Mouse (Mus musculus) liver, embryonic 15.5 days (tissue): ENCODE measurements around the gene Intu. TPM values are rescaled to one million over a fixed set of nuclear protein-coding genes. Genes with fewer than 3 reads are reported as not detected.

Experiments
- ATAC-seq: fragments of 200-750 bp; cut with Nextera tagmentation; 2 replicates; pipeline ENCODE4 v1.8.0; 2017; ENCODE audit warnings: moderate number of reproducible peaks, mild to moderate bottlenecking, moderate library complexity; ENCODE audit not compliant: insufficient read depth
- H3K27ac ChIP-seq: fragments of 300-500 bp; sonication (generic); replicated peaks from 2 replicates; pipeline ENCODE4 v1.5.1; 2015; ENCODE audit warnings: mild to moderate bottlenecking, inconsistent platforms
- H3K27me3 ChIP-seq: fragments of 300-500 bp; sonication (generic); 2 replicates; pipeline ENCODE4 v1.6.1; 2015; ENCODE audit warnings: mild to moderate bottlenecking, inconsistent platforms
- H3K36me3 ChIP-seq: fragments of 300-500 bp; sonication (generic); replicated peaks from 2 replicates; pipeline ENCODE4 v1.6.1; 2015; ENCODE audit warnings: moderate library complexity, mild to moderate bottlenecking, inconsistent platforms
- H3K4me1 ChIP-seq: fragments of 300-500 bp; sonication (generic); replicated peaks from 2 replicates; pipeline ENCODE4 v1.6.1; 2015; ENCODE audit warnings: inconsistent platforms
- H3K4me2 ChIP-seq: fragments of 300-500 bp; sonication (generic); 2 replicates; pipeline ENCODE4 v1.6.1; 2015; ENCODE audit warnings: moderate library complexity, mild to moderate bottlenecking, inconsistent platforms
- H3K4me3 ChIP-seq: fragments of 300-500 bp; sonication (generic); replicated peaks from 2 replicates; pipeline ENCODE4 v1.5.1; 2015; ENCODE audit warnings: mild to moderate bottlenecking, inconsistent platforms
- H3K9ac ChIP-seq: fragments of 300-500 bp; sonication (generic); 2 replicates; pipeline ENCODE4 v1.6.1; 2015; ENCODE audit warnings: moderate library complexity, mild to moderate bottlenecking, inconsistent platforms
- H3K9me3 ChIP-seq: fragments of 300-500 bp; sonication (generic); replicated peaks from 2 replicates; pipeline ENCODE4 v1.6.1; 2016; ENCODE audit warnings: inconsistent platforms
- WGBS: fragments of 180-500 bp; shearing (Covaris S2); methylation state at CpG from one replicate; pipeline ENCODE4 v1.1.7; 2015; ENCODE audit warnings: mixed read lengths; ENCODE audit not compliant: insufficient replicate concordance; 5-methylcytosine and 5-hydroxymethylcytosine counted together
- polyA plus RNA-seq: library from polyadenylated mRNA; unstranded; fragments of >200 nt; fragmentation: Nextera tagmentation; extraction: Ambion mirVana; gene quantifications from 2 replicates; pipeline ENCODE4 v1.2.1, GENCODE M21; 2015

Gene Intu
- polyA plus RNA-seq, 1 experiment from 2014 or later, result 0.69 TPM

DNA sequence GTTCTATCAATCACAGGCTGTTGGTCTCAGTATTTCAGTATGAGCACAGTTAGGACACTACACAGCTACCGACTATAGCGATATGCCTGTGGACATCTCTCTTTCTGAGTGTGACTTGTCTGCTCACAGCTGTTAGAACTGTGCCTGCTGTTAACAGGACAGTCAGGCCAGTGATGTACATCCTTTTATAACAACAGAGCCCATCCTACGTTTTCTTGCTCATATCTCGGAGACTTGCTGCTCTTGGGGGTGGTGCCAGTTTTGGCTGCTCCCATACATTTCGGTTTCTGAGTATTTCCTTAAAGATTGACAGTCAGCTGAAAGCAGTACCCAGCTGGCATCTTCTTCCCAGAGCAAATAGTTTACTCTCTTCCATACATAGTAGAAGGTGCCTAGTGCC, 125.3 kb downstream of the Intu start:
- Histone ChIP-seq H3K4me1 (peaks cover 3% of the 10 kb centered on the region; the same call in 1 of the 2 replicates), H3K4me3 (no peak overlapping the region), H3K4me2 (no peak overlapping the region), H3K36me3 (no peaks in the 10 kb centered on the region), H3K9me3 (no peaks in the 10 kb centered on the region), H3K27me3 (no peaks in the 10 kb centered on the region), H3K9ac (no peak overlapping the region), H3K27ac (no peak overlapping the region)
- WGBS, result 73% methylated on average over 5 of the region's 5 CpGs
- ATAC-seq, result no peak

DNA sequence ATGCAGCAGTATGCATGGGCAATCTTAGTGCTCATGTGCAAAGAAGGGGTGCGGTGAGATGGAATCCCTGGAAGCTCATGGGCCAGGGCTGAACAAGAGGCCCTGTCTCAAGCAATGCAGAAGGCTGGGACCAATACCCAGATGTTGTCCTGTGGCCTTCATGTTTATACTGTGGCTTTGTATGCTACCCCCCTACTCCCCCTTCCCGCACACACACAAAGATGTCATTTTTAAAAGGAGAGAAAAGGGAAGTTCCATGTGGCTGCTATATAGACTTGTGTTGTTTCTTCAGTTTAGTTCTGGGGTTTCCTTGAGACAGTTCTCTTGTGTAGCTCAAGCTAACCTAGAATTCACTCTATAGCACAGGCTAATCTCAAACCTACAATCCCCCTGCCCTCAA, 129.1 kb downstream of the Intu start:
- Histone ChIP-seq H3K27me3 (no peaks in the 10 kb centered on the region), H3K9me3 (no peaks in the 10 kb centered on the region), H3K4me3 (no peak overlapping the region), H3K4me1 (no peaks in the 10 kb centered on the region), H3K27ac (no peak overlapping the region), H3K4me2 (no peak overlapping the region), H3K36me3 (no peaks in the 10 kb centered on the region), H3K9ac (no peak overlapping the region)
- WGBS, result 65% methylated on average over 2 of the region's 2 CpGs
- ATAC-seq, result no peak

DNA sequence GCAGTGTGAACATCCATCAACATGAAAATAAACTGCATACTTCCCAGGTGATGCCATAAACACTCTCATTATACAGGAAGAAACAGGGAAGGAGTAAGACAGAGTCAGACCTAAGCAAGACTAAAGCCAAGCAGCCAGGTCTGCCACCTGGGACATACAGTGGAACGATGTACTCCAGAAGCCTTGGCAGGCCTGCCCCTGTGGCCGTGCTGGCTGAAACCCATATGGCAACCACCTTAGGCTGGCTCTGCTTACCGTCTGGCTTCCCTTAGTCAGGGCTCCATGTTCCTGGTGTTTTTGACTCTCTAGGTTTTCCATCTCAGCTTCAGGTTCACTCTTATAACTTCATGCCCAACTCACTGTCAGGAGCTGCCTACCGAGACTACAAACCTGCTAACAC, 135.0 kb downstream of the Intu start:
- no peak for ATAC-seq
- WGBS, result 75% methylated on average over 4 of the region's 4 CpGs

DNA sequence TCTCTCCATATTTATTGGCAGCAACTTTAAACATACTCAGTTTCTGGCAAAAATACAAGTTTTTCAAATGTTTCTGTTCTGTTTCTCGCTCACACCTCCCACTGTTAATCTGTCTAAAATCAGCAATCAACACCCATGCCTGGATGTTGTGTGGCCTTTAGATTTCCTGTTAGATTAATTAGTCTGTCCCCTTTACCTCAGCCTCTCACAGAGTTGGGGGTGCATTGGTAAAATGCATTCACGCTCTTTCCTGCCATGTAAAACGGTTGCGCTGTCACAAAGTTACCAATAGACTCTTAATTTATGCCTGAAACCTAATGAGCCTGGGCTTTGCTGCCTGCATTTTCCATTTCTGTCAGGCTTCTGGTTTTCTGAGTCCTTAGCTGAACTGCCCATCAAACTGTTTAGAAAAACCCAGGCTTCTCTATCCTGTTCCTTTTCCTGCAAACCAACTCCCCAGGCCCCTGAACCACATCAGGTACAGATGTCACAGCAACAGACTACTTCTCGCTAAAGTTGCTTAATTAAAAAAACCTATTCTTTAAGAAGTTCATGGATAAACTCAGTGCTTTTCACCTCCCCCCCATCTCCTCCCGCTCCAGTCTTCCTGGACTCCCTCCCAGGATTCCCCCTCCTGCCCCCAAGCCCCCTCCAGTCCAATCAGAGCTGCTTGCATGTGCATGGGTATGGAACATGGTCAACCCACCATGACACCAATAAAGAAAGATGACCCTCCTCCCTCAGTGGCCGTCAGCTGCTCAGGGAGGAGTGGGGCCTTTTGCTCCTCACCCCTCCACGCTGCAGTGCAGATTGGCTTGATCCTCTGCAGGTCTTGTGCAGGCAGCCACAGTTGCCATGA, 136.0 kb downstream of the Intu start:
- H3K4me2 ChIP-seq, result no peak overlapping the region
- 75% methylated on average over 8 of the region's 8 CpGs for WGBS
- no peak overlapping the region for H3K9ac ChIP-seq
- ATAC-seq, result no peak
- H3K36me3 ChIP-seq, result no peaks in the 10 kb centered on the region
- H3K9me3 ChIP-seq, result no peaks in the 10 kb centered on the region
- no peaks in the 10 kb centered on the region for H3K4me1 ChIP-seq
- no peak overlapping the region for H3K4me3 ChIP-seq
- H3K27ac ChIP-seq, result no peak overlapping the region
- no peaks in the 10 kb centered on the region for H3K27me3 ChIP-seq

More for the DNA sequence above, 135.0 kb downstream of the Intu start:
- H3K4me3 ChIP-seq, result no peak overlapping the region
- H3K4me2 ChIP-seq, result no peak overlapping the region
- H3K4me1 ChIP-seq, result no peaks in the 10 kb centered on the region
- H3K9me3 ChIP-seq, result no peaks in the 10 kb centered on the region
- H3K27ac ChIP-seq, result no peak overlapping the region
- no peaks in the 10 kb centered on the region for H3K27me3 ChIP-seq
- H3K36me3 ChIP-seq, result no peaks in the 10 kb centered on the region
- H3K9ac ChIP-seq, result no peak overlapping the region

DNA sequence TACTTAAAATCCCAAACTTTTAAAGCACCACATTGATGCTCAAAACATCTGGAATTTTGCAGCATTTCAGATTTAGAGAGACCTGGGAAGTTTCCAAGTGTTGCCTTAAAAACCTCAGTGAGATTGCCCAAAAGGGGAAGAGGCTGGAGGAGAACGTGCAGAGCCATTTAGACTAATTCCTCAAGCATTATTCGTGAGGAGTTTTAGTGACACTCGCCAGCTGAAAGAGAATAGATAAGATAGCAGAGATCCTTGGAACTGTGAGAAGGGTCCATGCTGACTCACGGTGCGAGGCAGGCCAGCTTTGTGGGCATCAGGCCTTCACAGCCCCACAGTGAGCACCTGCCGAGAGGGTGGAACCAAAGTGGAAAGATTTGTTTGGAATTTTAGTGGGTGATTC, 137.8 kb downstream of the Intu start:
- H3K9ac ChIP-seq, result no peak overlapping the region
- no peak for ATAC-seq
- H3K4me1 ChIP-seq, result no peaks in the 10 kb centered on the region
- no peaks in the 10 kb centered on the region for H3K36me3 ChIP-seq
- no peak overlapping the region for H3K27ac ChIP-seq
- H3K9me3 ChIP-seq, result no peaks in the 10 kb centered on the region
- no peaks in the 10 kb centered on the region for H3K27me3 ChIP-seq
- 17% methylated on average over 6 of the region's 6 CpGs for WGBS
- H3K4me2 ChIP-seq, result no peak overlapping the region
- no peak overlapping the region for H3K4me3 ChIP-seq

DNA sequence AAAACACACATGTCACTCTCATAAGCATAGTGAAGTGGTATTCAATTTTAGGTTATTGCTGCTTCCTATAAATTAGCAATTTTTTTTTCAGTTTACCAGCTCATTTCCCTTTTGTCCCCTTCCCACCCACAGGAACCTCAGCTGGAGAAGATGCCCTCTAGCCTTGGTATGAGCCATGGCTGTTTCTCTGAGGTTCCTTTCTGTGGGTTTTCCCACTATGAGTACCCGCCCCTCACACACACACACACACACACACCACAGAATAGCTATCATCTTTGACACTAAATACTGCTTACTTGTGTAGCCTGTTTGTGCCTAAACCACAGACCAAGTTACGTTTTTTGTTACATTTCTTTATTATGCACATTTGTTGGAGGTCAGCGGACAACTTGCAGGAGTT, 138.3 kb downstream of the Intu start:
- Histone ChIP-seq H3K27ac (no peak overlapping the region), H3K9ac (no peak overlapping the region), H3K27me3 (no peaks in the 10 kb centered on the region), H3K4me1 (no peaks in the 10 kb centered on the region), H3K4me3 (no peak overlapping the region), H3K9me3 (no peaks in the 10 kb centered on the region), H3K4me2 (no peak overlapping the region), H3K36me3 (no peaks in the 10 kb centered on the region)
- ATAC-seq, result no peak
- WGBS, result 70% methylated on average over 3 of the region's 3 CpGs

DNA sequence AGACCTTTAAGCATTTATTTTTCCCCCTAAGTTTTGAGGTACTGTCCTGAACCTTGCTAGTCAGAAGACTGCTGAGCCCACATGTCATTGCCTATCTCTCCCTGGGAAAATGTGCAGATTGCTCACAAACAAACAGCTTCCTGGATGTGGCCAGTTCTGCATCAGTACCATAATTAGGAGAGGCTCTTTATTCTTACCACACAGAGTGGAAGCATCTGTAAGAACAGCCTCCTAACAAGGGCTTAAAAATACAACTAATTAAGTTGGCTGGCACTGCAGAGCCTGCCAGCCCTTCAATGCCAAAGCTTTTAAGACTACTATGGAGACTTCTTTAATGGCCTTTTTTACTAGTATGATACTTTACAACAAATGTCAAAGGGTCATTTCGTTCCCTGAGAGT, 142.4 kb downstream of the Intu start:
- no peak for ATAC-seq
- 58% methylated on average over 1 of the region's 1 CpGs for WGBS

DNA sequence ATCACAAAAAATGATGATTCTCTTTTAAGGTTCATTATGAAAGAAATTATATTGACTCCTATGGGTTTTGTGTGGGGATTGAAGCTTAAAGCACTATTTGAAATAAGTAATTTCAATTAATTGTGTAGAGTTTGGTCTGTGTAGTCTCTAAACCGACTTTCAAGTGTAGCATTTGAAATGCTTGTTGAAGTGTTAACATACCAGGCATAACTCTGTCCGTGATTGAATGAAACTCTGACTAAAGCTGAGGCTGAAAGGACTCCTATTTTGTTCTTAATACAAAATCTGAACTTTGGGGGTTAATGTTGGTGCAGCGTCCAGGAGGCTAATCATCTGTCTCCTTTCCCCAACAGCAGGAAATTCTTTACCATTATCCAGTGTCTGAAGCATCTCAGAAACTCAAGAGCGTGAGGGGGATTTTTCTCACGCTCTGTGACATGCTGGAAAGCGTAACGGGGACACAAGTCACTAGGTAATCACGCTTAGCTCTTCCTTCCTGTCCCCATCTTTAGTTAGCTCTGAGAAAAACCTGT, 143.9 kb downstream of the Intu start:
- Histone ChIP-seq H3K4me1 (no peaks in the 10 kb centered on the region), H3K36me3 (no peaks in the 10 kb centered on the region), H3K9me3 (no peaks in the 10 kb centered on the region), H3K9ac (no peak overlapping the region), H3K4me2 (no peak overlapping the region), H3K27ac (no peak overlapping the region), H3K4me3 (no peak overlapping the region), H3K27me3 (no peaks in the 10 kb centered on the region)
- 62% methylated on average over 8 of the region's 8 CpGs for WGBS
- ATAC-seq, result no peak

More for the DNA sequence above, 142.4 kb downstream of the Intu start:
- H3K9me3 ChIP-seq, result no peaks in the 10 kb centered on the region
- no peaks in the 10 kb centered on the region for H3K27me3 ChIP-seq
- H3K4me3 ChIP-seq, result no peak overlapping the region
- no peak overlapping the region for H3K4me2 ChIP-seq
- H3K27ac ChIP-seq, result no peak overlapping the region
- no peak overlapping the region for H3K9ac ChIP-seq
- no peaks in the 10 kb centered on the region for H3K36me3 ChIP-seq
- no peaks in the 10 kb centered on the region for H3K4me1 ChIP-seq

DNA sequence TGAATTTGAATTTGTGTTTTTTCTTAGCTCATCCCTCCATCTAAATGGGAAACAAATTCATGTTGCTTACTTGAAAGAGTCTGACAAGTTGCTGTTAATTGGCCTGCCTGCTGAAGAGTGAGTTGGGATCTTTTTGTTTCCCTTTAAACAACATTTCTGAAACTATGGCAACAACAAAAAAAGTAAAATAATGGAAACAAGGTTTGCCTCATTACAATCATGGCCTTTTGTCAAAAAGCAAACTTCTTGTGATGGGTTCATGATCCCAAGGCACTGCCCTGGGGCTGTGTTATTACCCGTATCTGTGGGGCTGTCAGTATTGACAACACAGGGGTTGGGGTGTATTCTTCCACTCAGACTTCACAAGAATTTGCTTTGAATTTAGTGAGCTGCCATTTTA, 147.8 kb downstream of the Intu start:
- H3K27me3 ChIP-seq, result no peaks in the 10 kb centered on the region
- H3K9me3 ChIP-seq, result no peaks in the 10 kb centered on the region
- H3K4me3 ChIP-seq, result no peak overlapping the region
- no peaks in the 10 kb centered on the region for H3K4me1 ChIP-seq
- H3K4me2 ChIP-seq, result no peak overlapping the region
- no peak for ATAC-seq
- H3K27ac ChIP-seq, result no peak overlapping the region
- WGBS, result 64% methylated on average over 1 of the region's 1 CpGs
- H3K36me3 ChIP-seq, result no peaks in the 10 kb centered on the region
- no peak overlapping the region for H3K9ac ChIP-seq

DNA sequence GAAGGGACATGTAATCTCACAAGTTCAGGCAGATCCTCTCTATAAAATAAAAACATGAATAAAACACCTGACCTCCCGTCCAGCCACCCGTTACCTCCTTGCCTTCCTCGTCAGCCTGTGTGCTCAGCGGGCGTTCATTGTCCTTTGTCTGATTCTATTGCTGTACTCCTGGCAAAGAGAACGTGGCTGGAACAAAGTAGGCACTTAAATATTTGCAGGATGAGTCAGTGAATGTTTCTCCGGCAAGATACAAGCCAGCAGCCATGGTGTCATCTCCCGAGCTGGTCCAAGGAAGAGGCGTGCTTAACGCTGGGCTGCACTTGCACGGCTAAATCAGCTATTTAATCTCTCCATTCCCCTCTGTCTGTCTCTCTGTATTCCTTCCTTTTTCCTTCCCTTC, 151.3 kb downstream of the Intu start:
- H3K36me3 ChIP-seq, result no peaks in the 10 kb centered on the region
- no peak overlapping the region for H3K27ac ChIP-seq
- no peaks in the 10 kb centered on the region for H3K9me3 ChIP-seq
- H3K9ac ChIP-seq, result no peak overlapping the region
- H3K4me2 ChIP-seq, result no peak overlapping the region
- ATAC-seq, result no peak
- H3K4me1 ChIP-seq, result no peaks in the 10 kb centered on the region
- 60% methylated on average over 11 of the region's 11 CpGs for WGBS
- H3K4me3 ChIP-seq, result no peak overlapping the region
- H3K27me3 ChIP-seq, result no peaks in the 10 kb centered on the region

DNA sequence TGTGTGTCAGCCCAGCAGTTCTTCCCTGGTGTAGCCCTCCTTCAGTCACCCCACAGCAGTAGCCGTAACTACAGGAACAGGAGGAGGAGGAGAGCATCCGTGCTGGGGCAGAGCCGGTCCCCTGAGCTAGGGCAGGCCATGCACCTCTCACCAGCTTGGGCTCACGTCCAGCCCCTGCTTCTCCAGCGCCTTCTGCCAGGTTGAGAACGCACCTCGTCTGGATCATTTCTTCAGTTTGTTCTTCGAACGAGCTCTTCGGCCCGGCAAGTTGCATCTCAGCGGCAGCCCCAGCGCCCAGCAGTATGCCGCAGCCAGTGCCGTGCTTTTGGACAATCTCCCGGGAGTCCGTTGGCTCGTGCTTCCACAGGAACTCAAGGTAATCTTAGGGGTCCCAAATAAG, 152.1 kb downstream of the Intu start:
- Histone ChIP-seq H3K27me3 (no peaks in the 10 kb centered on the region), H3K4me2 (no peak overlapping the region), H3K27ac (no peak overlapping the region), H3K36me3 (no peaks in the 10 kb centered on the region), H3K9ac (no peak overlapping the region), H3K4me3 (no peak overlapping the region), H3K9me3 (no peaks in the 10 kb centered on the region), H3K4me1 (no peaks in the 10 kb centered on the region)
- WGBS, result 79% methylated on average over 18 of the region's 18 CpGs
- ATAC-seq, result no peak
